Mouse (Mus musculus) adrenal gland, postnatal 36 days (tissue): ENCODE data around the gene Ror1. TPM values are rescaled to one million over a fixed set of nuclear protein-coding genes. Genes with fewer than 3 reads are reported as not detected.

Experiments
- DNase-seq, 2 experiments: peaks; one replicate each; pipeline ENCODE4 v3.0.0; 2021; ENCODE audit warnings: mixed read lengths in 1 of 2
- long read RNA-seq, 2 experiments: library from polyadenylated mRNA; stranded (forward); transcript quantifications; one replicate each; pipeline ENCODE4 v2.0.0; 2021; ENCODE audit warnings: borderline sequencing depth in 2 of 2
- total RNA-seq, 2 experiments: library from RNA; stranded (reverse); gene quantifications; 2 replicates each; pipeline ENCODE4 v1.2.3; 2021

The Ror1 gene
- 1 to 10 TPM; 4.8 to 6.8 TPM for total RNA-seq
- long read RNA-seq, experiment 1, partial matches to known transcripts: 0 of 1 reads
- long read RNA-seq, experiment 1, other reads (novel, unspliced or antisense): 1 of 1 reads
- long read RNA-seq, experiment 2, partial matches to known transcripts: 1 of 2 reads
- long read RNA-seq, experiment 2, other reads (novel, unspliced or antisense): 1 of 2 reads

DNA sequence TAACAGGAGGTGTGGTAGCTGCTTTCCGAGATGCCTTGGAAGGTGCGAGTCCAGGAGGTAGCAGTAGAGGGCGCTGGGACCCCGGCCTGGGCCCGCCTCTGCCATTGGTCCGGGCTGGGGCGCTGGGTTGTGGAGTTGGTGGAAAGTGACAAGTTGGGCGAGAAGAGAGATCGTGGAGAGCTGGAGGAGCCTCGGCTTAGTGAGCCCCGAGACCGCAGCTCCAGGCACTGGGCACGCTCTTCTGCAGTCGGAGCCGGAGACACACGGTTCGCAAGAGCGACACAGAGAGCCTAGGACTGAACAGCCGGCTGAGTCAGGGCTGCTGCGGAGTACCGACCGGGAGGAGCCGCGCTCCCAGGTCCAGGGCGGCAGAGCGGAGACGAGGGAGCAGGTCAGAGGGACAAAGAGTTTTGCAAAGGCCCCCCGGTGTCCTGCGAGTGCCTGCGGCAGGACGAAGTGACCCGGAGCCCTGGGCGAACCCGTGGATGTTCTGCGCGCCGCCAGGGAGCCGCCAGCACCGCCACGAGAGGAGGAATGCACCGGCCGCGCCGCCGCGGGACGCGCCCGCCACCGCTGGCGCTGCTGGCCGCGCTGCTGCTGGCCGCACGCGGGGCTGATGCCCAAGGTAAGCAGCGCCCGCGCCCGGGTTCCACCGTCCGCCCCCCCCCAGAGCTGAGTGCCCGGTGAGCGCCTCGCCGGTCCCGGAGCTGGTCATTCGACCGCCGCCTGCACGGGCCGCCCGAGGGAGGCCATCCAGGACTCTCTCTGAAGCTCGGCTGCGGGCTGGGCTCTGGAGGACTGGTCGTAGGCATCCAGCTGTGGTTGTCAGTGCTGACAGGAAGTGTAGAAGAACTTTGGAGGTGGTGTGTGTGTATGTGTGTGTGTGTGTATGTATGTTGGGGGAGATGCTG is at the start of gene Ror1:
Ror1 (plus strand) TSS at position 107 of the 911 bp plus-strand sequence.
- DNase-seq: peak; percentile 92 to 93

GRCm38 (mm10) chr4:100047066-100047465 is 48.5 kb upstream of the Ror1 start:
- no peak for DNase-seq

- no peak for DNase-seq
Observed at GRCm38 (mm10) chr4:100048351-100048950, 47.1 kb upstream of the Ror1 start.

DNA sequence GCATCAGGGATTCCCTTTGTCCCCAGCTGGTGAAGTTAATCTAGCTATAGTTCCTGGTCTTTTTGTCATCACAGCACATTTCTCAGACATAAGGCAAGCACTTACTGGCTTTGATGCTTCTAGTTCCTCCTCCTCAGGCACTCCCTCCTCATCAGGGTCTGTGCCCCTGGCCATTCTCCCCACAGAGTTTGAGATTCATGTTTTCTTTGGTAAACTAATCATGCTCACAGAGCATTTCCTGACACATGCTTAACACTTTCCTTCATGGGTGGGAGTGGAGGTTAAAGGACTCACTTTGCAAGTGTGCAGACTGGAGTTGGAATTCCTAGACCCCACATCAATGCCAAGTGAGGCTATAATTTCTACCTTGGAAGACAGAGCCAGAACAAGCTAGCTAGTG is 43.8 kb upstream of the Ror1 start:
- no peak for DNase-seq

GRCm38 (mm10) chr4:100052258-100052657 is 43.3 kb upstream of the Ror1 start:
- DNase-seq: no peak

DNA sequence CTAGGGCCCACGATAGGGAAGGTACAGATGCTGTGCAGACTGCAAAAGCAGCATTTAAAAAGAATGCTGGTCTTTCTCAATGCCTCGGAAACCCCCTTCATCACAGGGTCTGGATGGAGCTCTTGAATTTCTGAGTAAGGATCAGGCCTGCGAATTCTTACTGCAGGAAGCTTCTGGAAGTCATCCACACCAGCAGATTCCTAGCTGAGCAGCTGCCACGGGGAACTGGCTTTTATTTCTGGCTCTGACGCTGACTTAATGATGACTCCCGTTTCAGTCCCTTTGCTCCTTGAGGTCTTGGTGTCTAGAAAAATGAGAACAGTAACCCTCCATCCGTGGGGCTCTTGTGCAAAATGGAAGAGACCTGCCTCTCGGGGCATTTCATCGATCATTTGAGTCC is 39.5 kb upstream of the Ror1 start:
- DNase-seq: no peak

DNA sequence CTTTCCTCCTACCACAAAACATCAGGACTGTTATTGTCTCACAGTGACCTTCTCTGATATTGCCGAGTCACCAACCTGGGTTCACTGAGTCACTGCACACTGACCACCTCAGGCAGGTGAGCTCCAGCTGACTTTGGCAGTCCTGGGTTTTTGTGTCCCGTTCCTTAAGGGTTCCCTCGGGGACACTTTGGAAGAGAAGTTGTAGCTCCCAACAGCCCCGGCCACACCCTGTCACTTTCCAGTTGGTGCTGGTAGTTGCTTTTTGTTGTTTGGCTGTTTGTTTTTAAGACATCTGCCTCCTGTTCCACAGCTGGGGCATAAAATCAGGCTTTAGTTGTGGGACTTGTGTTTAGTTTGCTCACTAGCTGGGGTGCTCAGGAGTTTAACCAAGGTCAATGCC is 39.1 kb upstream of the Ror1 start:
- no peak for DNase-seq

DNA sequence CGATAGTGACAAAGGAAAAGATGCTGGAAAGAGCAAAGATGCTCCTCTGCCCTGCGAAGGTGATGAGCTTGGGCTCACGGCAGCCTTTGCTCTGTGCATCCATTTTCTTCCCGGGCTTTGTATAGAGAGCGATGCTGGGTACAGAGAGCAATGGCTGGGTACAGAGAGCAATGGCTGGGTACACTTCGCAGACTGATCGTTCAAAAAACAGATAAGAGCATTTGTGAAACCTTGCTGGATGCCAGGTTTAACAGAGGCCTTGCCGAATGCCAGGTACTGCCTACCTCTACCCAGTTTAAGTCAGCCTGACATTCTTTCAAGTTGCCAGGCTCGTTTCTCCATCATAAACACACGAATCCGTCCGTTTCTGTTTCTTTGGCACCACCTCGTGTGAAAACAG is 38.2 kb upstream of the Ror1 start:
- no peak for DNase-seq

GRCm38 (mm10) chr4:100058631-100059030 is 37.0 kb upstream of the Ror1 start:
- DNase-seq: no peak

DNA sequence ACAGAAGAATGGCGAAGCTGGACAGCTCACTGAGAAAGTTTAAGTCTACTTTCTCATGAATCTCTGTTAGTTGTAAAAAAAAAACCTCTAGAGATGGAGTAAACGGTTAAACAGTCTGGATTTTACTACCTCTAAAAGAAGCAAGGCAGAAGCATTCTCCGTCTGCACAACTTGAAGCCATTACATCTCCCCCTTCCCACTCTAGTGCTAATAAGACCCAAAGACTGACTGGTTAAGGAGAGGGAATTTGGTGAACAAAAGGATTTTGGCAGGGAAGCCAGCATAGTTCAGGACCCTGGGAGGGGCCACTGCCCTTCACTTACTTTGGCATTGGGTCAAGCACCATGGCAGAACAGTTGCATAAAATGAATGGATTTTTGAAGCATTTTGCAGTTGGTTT is 35.8 kb upstream of the Ror1 start:
- DNase-seq: no peak

DNA sequence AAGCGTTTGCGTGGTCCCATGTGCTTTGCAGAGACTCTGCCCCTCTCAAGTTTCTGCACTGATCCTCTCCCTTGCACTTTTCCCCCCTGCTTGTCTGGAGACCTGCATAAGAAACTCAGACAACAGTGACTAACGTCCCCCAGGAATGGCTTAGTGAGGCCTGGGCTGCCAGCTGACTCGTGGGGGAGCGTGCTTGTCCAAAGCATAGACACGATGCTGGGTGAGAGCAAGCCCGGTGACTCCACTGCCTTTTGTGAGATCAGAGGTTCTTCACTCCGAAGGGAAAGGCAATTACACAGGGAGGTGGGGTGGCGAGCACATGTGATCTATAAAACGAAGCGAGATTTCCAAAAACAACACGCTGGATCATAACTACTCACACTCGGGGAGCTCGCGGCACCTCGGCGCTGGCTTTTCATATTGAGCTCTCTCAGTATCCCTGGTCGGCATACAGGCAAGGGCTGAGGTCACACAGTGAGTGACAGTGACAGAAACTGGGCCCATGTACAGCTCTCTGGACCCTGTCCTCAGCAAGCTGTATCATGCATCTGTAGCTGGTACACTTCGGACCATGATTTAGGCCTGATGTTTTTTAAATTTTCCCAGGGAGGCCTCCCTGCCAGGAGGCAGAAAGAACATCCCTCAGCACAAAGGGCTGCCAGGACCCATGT is 34.1 kb upstream of the Ror1 start:
- DNase-seq: no peak

DNA sequence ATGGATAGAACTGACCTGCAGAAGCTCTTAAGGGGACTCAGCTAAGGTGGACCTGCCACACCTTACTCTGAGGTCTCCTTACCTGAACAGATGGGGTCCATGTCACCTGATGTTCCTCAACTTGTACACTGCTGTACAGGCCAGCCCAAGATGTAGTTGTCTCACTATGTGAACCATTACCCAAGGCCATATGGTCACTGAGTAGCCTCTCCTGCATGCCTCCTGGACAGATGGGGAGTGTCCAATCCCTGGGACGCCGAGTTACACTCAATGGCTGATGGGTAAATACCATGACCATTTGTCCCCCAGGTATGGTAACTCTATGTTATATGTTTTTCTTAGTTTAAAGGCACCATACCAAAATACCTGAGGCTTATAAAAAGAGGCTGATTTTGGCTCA is 29.9 kb upstream of the Ror1 start:
- DNase-seq: no peak

GRCm38 (mm10) chr4:100070101-100070500 is 25.5 kb upstream of the Ror1 start:
- no peak for DNase-seq

DNA sequence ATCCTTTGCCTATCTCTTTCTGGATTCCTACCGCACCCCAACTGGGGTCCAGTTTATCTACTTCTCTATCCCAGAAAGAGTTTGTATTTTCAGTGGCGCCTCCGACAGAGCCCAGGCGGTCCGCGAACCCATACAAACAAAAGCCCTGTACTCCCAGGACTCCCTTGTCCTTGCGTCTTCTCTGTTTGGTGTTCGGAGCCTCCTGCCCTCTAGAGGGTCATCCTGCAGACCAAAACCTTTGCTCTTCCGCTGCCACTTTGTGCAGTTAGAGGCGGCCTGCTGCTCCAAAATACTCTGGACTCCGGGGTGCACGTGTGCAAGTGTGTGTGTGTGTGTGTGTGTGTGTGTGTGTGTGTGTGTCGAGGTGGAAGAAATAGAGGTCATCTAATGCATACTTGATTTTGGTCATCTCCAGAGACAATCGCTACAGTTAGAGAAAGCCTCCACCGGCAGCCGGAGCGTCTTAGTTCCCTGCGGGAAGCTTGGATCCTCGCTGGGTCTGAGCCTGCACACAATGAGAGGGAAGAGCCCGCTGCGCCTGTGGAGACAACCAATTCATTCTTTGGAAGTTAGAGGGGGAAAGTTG is 1.1 kb downstream of the Ror1 start:
- peak; percentile 19 to 39 for DNase-seq

DNA sequence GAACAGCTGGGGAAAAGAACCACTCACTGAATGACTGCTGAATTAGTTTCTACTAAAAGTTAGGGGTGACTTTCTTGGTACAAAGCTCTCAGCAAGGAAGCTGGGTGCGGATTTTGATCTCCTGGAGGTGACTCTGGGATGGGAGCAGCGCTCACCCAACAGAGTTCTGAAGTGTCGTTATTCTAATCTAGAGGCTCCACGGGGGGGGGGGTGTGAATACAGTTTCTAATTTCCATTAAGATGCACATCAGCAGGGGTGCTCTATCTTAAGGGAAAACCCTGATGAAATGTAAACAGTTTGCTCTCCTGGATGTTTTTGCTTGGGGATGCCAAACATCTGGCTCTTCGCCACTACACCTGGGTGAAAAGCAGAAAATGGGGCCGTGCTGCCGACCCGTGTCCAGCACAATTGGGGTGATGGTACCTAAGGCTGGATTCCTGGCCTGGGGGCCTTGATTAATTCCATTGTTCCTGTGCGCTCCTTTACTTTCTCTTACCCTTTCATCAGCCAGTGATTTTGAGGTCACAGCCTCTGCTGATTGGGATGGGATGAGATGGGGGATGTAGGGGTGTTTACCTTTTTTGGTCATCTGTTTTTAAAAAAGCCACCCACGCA is 1.9 kb downstream of the Ror1 start:
- no peak for DNase-seq

DNA sequence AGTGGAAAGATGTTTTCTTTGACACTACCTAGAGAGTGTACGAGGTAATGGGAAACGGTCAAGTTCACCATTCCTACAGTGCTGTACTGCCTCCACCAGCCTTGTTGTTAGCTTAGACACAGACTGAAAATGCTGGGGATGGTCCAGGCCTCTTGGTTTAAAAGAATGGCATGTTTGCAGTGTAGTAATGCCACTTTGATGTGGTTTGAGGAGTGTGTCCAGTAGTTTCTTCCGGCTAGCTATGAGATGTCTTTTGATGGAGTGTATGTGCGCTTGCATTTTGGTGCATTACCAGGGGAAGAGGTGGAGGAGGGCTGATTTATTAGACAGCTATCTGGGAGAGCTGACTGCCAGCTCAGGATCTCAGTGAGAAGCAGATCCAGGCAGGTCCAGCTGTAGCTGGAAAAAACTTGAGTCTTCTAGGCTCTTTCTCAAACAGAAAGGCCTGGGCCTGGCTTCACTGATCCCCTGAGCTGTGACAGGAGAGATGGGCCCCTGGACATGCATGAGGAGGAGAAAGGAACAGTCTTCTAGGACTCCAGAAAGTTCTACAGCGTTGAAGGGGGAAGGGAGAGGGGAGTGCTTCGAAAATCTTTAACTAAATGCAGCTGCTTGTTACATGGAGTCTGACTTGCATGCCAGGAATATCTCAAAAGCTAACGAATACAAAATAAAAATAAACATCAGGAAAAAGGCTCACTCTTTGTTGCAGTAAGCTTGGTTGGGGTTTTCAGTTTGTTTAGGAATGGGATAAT is 5.7 kb downstream of the Ror1 start:
- DNase-seq: no peak

DNA sequence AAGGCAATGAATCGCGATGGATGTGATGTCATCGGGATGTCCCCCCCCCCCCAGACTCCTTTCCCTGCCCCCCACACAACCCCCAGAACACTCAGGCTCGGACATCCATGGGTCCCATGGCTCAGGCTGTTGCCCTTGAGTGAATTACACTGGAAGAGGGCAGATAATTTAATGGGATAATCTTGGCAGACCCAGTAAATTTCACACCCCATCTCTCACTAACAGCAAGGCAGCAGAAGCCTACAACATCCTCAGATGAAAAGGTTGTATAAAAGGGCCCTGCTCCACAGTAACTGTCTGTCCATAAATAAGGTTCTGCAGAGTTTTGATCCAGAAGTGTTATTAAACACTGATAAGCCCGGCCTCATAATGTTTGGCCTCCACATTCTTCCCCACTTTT is 6.3 kb downstream of the Ror1 start:
- DNase-seq: no peak

GRCm38 (mm10) chr4:100104241-100104640 is 8.7 kb downstream of the Ror1 start:
- DNase-seq: no peak

- DNase-seq: no peak
Observed at GRCm38 (mm10) chr4:100107593-100107992, 12.0 kb downstream of the Ror1 start.

GRCm38 (mm10) chr4:100108551-100108950 is 13.0 kb downstream of the Ror1 start:
- DNase-seq: no peak

DNA sequence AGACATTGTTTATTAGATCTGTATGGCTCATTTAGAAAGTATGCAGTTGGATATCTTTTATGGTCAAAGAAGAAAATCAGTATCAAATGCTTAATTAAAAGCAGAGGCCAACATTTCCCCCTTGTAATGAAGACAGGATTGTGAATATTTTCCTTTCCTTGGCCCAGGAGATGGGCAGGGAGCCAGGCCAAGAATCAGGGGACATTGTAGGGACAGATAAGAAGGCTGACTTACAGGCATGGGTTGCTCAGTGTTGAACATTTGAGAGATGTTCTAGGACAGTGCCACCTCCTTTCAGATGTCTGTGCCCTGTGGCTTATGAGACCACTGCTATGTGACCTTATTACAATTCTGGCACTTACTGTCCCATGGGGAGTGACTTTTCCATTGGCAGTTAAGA is 18.6 kb downstream of the Ror1 start:
- peak in 1 of 2 experiments; percentile 36 for DNase-seq
